Mouse (Mus musculus) right cerebral cortex, adult 18-20 months (tissue): ENCODE data around the gene Myoc.

ENCODE experiments used
- DNase-seq: peaks from one replicate; pipeline ENCODE4 v3.0.0; 2022; ENCODE audit warnings: mixed read lengths

The Myoc gene

DNA sequence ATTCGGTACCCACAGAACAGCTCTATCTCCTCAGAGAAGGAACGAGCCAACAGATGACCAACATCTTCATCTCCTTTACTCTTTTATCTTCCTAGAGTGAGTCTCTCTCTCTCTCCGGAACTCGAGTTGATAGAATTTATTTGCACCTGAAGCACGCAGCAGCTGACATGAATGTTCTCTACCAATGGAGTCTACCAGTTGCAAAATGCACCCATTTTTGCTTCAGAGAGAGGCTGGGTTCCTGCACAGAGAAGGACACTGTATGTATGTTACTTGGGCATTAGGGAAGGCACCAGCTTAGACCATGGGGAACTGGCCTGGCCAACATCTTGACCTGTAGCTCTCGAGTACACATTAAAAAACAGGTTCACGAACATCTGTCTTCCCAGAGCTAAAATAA lies 19.2 kb downstream of the Myoc start, which contains the start of gene Myocos:
Gene Myocos, minus strand, starts transcription at position 101 of the 400 bp plus-strand sequence.
- DNase-seq = no peak

DNA sequence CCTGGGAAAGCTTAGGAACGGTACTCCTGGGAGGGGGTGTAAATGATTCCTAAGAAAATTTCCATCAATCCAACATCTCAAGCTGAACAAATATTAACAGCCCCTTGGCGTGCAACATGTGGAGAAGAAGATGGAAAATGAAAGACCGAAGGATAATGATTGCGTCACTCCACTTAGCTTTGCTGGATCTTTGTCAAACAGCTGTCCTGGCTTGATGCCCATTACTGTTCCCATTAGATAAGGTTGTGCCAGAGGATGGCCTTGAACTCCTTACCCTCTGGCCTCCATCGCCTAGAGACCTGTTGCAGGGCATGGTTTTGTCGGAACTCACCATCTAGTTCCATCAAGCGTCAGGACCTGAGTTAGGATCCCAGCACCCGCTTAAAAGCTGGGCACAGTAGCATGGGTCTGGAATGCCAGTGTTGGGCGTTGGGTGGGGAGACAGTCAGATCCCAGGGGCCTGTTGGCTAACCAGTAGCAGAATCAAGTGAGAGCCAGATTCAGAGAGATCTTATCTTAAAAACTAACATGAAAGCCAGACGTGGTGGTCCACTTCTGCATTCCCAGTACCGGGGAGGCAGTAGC lies 21.4 kb downstream of the Myoc start:
- no peak for DNase-seq

- DNase-seq = peak; percentile 63
These were observed 26.0 kb downstream of the Myoc start for GRCm38 (mm10) chr1:162664826-162665475.

- no peak for DNase-seq
These were observed 26.7 kb downstream of the Myoc start for GRCm38 (mm10) chr1:162665486-162666174.

DNA sequence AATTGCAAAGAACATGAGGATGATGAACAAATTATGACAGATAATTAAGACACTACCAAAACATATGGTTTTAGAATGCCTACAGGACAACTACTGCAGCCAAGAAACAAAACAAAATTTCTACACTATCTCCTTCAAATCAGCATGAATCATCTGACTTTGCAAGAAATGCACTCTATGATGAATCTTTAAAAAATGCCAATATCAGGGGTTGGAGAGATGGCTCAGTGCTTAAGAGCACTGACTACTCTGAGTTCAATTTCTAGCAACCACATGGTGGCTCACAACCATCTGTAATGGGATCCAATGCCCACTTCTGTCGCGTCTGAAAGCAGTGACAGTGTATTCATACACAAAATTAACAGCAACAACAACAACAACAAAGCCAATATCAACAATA lies 54.8 kb downstream of the Myoc start:
- DNase-seq = no peak

GRCm38 (mm10) chr1:162697866-162698265 lies 58.9 kb downstream of the Myoc start:
- no peak for DNase-seq
